Mouse (Mus musculus): Measurements from ENCODE around the gene Cabp2.
A peak's percentile ranks its signal among the peaks of the same experiment; 100 is the strongest.
"Not testable (repeated sequence)": the region's sequence is repeated elsewhere in the genome, so short reads cannot be mapped to it uniquely, and the experiment has no call there.

The Cabp2 gene

GRCm38 (mm10) chr19:4055947-4056693 lies 25.3 kb upstream of the Cabp2 start:
- peak; percentile 69 for DNase-seq (ENCODE audit: low spot score)

DNA sequence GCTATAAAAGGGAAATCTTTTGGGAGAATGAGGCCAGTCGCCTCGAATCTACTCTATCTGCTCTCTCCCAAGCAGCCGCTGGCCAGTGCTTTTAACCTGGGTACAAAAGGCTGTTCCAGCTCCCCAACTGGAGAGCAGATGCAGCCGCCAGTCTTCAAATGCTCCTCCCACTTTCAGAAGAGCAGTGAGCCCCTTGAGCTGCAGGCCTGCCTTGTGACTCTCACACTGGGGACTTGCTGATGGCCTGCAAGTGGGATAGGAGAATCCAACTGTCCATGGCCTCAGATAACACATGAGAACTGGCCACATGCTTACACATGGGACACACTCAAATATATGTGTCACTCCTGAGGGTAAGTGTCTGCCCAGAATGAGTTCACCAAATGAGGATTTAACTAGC lies 24.7 kb upstream of the Cabp2 start:
- DNase-seq (ENCODE audit: low spot score): no peak

GRCm38 (mm10) chr19:4057389-4057788 lies 24.0 kb upstream of the Cabp2 start:
- DNase-seq (ENCODE audit: low spot score): no peak

DNA sequence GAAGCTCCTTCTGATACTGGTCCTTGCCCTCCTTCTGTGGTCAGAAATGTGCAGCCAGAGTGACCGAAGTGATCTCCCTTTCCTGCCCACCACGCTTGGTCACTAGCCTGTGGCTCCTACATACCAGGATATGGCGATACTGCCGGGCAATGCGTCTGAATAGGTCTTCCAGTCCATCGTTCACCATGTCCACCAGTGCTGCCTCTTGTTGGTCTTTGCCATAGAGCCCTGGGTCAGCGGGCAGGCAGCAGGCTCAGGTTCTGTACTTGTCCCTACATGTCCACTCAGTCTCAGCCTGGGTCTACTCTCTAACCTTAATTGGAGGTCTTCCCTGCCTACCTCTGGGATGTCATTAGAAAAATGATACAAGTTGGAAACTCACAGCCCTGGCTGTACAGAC lies 23.4 kb upstream of the Cabp2 start:
- no peak for DNase-seq (ENCODE audit: low spot score)

DNA sequence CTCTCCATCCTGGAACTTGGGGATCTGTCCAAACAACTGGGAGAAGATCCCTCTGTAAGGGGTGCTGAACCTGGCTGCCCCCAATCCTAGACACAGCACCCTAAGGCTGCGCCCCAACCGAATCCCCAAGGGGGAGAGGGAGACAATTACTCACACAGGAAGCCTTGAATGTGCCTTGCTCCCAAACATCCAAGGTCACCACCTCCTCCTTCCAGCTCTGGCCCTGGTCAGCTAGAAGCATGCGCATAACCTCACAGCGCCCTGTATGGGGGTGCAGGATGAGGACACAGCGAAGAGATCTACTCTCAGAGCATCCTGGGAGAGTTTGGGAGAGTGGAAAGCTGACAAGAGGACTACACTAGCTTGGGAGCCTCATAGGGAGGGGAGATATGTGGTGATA lies 22.8 kb upstream of the Cabp2 start:
- DNase-seq (ENCODE audit: low spot score): no peak

DNA sequence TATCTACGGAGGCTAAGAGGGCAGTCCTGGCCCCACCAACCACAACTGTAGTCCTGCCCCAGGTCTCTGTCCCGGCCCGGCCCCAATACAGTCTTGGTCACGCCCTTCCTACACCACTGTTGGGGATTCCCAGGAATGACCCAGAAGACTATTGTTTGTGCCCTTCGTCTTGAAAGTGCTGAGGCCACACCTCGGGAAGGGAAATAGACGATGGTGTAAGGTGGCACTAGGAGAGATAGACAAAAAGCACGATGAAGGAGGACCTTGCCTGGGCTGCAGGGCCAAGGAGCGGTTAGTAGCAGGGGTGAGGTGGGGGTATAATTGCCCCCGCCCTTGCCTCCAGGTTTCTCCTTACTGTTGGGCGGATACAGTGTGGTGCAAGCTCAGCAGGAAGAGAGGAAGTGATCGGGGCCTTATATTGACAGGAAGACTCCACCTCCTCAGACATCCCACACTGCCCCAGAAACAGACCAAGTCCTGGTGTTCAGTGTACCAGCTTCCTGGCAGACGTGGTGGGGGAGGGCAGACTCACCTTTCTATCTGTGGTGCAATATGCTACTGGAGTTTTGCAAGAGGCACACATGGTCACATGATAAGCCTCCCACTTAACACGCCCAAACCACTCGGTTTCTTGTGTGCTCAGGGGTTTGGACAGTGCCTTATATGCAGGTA lies 22.2 kb upstream of the Cabp2 start, which contains the start of gene Gstp3:
Gene Gstp3, minus strand, starts transcription at position 501 of the 672 bp plus-strand sequence.
- peak; percentile 55 for DNase-seq (ENCODE audit: low spot score)

- DNase-seq (ENCODE audit: low spot score): not testable (repeated sequence)
Measured at GRCm38 (mm10) chr19:4060044-4060898, 21.1 kb upstream of the Cabp2 start.

DNA sequence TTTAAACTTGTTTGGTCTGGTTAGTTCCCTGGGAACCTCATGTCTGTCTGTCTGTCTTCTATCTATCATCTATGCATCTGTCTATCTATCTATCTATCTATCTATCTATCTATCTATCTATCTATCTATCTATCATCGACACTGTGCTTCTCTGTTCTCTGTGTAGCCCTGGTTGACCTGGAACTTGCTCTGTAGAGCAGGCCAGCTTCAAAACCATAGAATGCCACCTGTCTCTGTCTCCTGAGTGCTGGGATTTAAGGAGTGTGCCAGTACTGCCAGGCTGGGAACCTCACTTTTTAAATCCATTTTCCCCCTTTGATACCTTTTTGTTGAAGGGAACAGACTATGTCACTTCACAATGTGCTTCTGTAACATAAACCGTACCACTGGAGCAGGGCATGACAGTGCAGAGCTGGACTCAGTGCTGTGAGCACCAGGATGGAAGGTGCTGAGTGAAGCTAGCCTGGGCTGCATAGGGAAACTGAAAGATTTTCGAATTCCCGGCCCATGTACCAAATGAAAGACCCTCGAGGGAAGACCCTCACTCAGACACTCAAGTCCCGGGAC lies 20.4 kb upstream of the Cabp2 start:
- DNase-seq (ENCODE audit: low spot score): no peak

DNA sequence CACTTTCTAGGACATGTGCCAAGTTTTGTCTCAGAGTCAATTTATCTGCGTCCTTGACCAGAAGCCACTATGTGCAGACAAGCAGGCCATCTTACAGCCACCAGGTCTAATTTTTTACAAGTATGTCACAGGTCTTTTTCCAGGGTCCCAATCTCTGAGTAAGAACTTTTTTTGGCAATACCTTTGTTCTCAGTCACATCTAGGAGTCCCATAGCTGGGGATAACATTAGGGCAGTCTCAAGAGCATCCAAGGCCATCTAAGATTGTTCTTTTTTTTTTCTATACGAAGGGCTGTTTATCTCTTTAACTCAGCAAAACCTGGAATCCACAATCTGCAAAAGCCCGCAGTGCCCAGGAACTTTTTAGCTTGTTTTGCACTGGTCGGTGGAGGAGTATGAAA lies 18.0 kb upstream of the Cabp2 start:
- DNase-seq (ENCODE audit: low spot score): not testable (repeated sequence)

GRCm38 (mm10) chr19:4064501-4064900 lies 16.9 kb upstream of the Cabp2 start:
- not testable (repeated sequence) for DNase-seq (ENCODE audit: low spot score)

GRCm38 (mm10) chr19:4066280-4066679 lies 15.1 kb upstream of the Cabp2 start:
- no peak for DNase-seq (ENCODE audit: low spot score)

- no peak for DNase-seq (ENCODE audit: low spot score)
Measured at GRCm38 (mm10) chr19:4066877-4067276, 14.5 kb upstream of the Cabp2 start.

DNA sequence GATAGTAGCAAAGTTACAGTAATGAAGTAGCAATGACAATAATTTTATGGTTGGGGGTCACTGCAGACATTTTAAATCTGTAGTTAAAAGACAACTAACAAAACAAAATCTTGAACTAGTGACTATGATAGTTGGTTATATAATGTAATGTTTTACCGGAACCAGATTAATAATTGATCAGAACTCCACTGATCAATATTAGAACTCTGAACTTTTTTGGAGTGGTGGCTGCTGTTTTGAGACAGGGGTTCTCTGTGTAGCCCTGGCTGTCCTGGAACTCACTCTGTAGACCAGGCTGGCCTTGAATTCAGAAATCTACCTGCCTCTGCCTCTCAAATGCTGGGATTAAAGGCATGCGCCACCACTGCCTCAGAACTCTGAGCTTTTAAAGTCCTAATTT lies 13.1 kb upstream of the Cabp2 start:
- DNase-seq (ENCODE audit: low spot score): not testable (repeated sequence)

GRCm38 (mm10) chr19:4068717-4069410 lies 12.5 kb upstream of the Cabp2 start:
- peak; percentile 42 for DNase-seq (ENCODE audit: low spot score)

- DNase-seq (ENCODE audit: low spot score): no peak
Measured at GRCm38 (mm10) chr19:4070311-4070710, 11.1 kb upstream of the Cabp2 start.

GRCm38 (mm10) chr19:4070756-4071155 lies 10.6 kb upstream of the Cabp2 start:
- DNase-seq (ENCODE audit: low spot score): no peak

- no peak for DNase-seq (ENCODE audit: low spot score)
Measured at GRCm38 (mm10) chr19:4071406-4071805, 10.0 kb upstream of the Cabp2 start.

DNA sequence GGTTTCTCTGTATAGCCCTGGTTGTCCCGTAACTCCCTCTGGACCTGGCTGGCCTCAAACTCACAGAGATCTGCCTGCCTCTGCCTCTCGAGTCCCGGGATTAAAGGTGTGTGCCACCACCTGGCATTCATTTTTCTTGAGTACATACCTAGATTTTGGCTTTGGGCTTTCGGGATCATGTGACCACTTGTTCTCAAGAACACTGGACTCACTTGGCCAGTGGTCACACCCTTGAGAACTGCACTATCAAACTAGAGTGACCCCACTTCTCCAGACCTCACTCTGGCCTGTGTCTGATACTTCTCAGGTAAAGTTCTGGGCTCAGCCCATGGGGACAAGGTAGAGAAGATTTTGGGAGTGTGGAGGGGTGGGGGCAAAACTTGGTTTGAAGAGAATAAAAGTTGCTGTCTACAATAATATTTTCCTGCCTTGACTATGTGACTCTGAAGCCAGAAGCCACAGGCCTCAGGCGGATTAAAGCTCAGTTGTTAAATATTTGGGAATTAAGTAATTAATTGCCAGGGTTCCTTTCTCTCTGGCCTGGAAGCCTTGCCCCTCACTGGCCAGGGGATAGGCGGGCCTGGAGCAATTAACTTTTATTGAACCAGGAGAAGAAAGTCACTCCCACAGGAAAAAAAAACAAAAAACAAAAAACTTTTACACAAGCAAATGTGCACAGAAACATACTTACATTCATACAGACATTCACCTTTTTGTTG lies 8.5 kb upstream of the Cabp2 start:
- no peak for DNase-seq (ENCODE audit: low spot score)

DNA sequence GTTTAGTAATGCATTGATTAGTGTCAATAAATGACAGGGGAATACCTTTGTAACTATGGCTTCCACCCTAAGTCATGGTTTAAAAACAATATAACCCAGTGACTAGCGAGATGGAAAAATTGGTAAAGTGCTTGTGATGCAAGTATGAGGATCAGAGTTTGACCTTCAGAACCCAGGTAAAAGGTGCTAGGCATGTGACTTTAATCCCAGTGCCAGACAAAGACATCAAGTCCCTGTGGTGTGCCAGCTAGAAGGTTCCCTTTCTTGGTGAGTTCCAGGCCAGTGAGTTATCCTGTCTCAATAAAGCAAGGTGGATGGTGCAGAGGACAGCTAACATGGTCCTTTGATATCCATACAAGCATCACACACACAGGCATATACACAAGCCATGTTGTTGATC lies 5.8 kb upstream of the Cabp2 start:
- no peak for DNase-seq (ENCODE audit: low spot score)

DNA sequence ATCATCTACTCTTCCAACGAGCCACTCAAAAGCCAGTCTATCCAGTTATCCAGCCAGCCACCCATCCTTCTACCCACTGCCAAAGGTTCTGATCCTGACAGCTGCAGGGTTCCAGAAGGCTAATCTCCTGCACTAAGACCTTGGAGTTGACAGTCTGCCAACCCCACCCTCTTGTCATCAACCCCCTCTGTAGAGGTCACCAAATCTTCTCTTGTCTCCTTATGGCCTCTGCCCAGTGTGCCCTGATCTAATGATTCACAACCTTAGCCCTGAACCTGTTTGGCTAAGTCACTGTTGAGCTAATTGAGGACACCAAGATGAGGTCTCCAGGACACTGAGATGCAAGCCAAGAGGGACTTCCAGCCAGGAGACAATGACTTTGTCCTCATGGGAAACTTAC lies 1.8 kb upstream of the Cabp2 start:
- DNase-seq (ENCODE audit: low spot score): no peak

GRCm38 (mm10) chr19:4080511-4081009 lies 818 bp upstream of the Cabp2 start:
- DNase-seq (ENCODE audit: low spot score): no peak
